Mouse (Mus musculus) midbrain, postnatal 0 days (tissue): Measurements from ENCODE around the gene Fbxl17. TPM values are rescaled to one million over a fixed set of nuclear protein-coding genes. Genes with fewer than 3 reads are reported as not detected.

Source experiments
- ATAC-seq: fragments of 200-750 bp; cut with Nextera tagmentation; 2 replicates; pipeline ENCODE4 v1.8.0; 2017; ENCODE audit warnings: moderate number of reproducible peaks, mild to moderate bottlenecking, moderate TSS enrichment, moderate library complexity; ENCODE audit not compliant: low FRiP score
- DNase-seq: peaks from one replicate; pipeline ENCODE4 v3.0.0-alpha.2; 2015; ENCODE audit warnings: low spot score
- H3K27ac ChIP-seq: fragments of 300-500 bp; sonication (generic); 2 replicates; pipeline ENCODE4 v1.5.1; 2014; ENCODE audit warnings: low read depth, mild to moderate bottlenecking, low read length, mixed read lengths
- H3K27me3 ChIP-seq: fragments of 300-500 bp; sonication (generic); 2 replicates; pipeline ENCODE4 v1.6.1; 2014; ENCODE audit warnings: low read length, control low read depth, mixed read lengths; ENCODE audit not compliant: insufficient read depth
- H3K36me3 ChIP-seq: fragments of 300-500 bp; sonication (generic); 2 replicates; pipeline ENCODE4 v1.6.1; 2014; ENCODE audit warnings: low read length, control low read depth, mixed read lengths; ENCODE audit not compliant: insufficient read depth
- H3K4me1 ChIP-seq: fragments of 300-500 bp; sonication (generic); 2 replicates; pipeline ENCODE4 v1.6.1; 2014; ENCODE audit warnings: mild to moderate bottlenecking, control low read depth, antibody characterized with exemption, low read length, mixed read lengths; ENCODE audit not compliant: insufficient read depth
- H3K4me2 ChIP-seq: fragments of 300-500 bp; sonication (generic); 2 replicates; pipeline ENCODE4 v1.6.1; 2014; ENCODE audit warnings: low read depth, mild to moderate bottlenecking, low read length, mixed read lengths; ENCODE audit not compliant: poor library complexity, severe bottlenecking
- H3K4me3 ChIP-seq: fragments of 300-500 bp; sonication (generic); 2 replicates; pipeline ENCODE4 v1.5.1; 2014; ENCODE audit warnings: low read depth, mild to moderate bottlenecking, low read length, moderate library complexity
- H3K9ac ChIP-seq: fragments of 300-500 bp; sonication (generic); replicated peaks from 2 replicates; pipeline ENCODE4 v1.6.1; 2014; ENCODE audit warnings: mild to moderate bottlenecking, low read length, moderate library complexity, mixed read lengths; ENCODE audit not compliant: poor library complexity, severe bottlenecking
- H3K9me3 ChIP-seq: fragments of 300-500 bp; sonication (generic); 2 replicates; pipeline ENCODE4 v1.6.1; 2016; ENCODE audit warnings: low read length, control low read depth
- CTCF ChIP-seq: IDR thresholded peaks from 2 replicates; pipeline ENCODE4 v1.5.1; 2016; ENCODE audit warnings: antibody characterized with exemption, mild to moderate bottlenecking
- WGBS: fragments of 180-500 bp; shearing (Covaris S2); extraction: QIAGEN DNeasy Blood & Tissue Kit; methylation state at CpG from one replicate; pipeline ENCODE4 v1.1.7; 2014; 5-methylcytosine and 5-hydroxymethylcytosine counted together
- polyA plus RNA-seq: library from polyadenylated mRNA; unstranded; fragments of >200 nt; fragmentation: Nextera tagmentation; extraction: Ambion mirVana; gene quantifications from 2 replicates; pipeline ENCODE4 v1.2.1, GENCODE M21; 2015
- total RNA-seq: library from RNA; depleted of rRNA; stranded (reverse); fragments of >200 nt; gene quantifications from 2 replicates; pipeline ENCODE4 v1.2.3, GENCODE M21; 2014

The Fbxl17 gene
- total and polyA plus RNA-seq, 2 experiments from 2014 or later, result 16.6 to 39.2 TPM

GRCm38 (mm10) chr17:63467866-63468265 is 32.0 kb downstream of the Fbxl17 start:
- H3K9ac ChIP-seq, result no peak overlapping the region
- no peak overlapping the region for H3K4me3 ChIP-seq
- ATAC-seq, result peak; percentile 66; the same call in 1 of the 2 replicates
- peak; percentile 89 for DNase-seq
- no peak overlapping the region for H3K4me2 ChIP-seq
- WGBS, result 3% methylated on average over 6 of the region's 6 CpGs
- peak; percentile 94 for TF ChIP-seq CTCF
- H3K27me3 ChIP-seq, result no peaks in the 10 kb centered on the region
- H3K9me3 ChIP-seq, result no peaks in the 10 kb centered on the region
- H3K4me1 ChIP-seq, result no peaks in the 10 kb centered on the region
- H3K27ac ChIP-seq, result no peak overlapping the region
- no peaks in the 10 kb centered on the region for H3K36me3 ChIP-seq

- H3K4me2 ChIP-seq, result no peak overlapping the region
- WGBS, result 36% methylated on average over 1 of the region's 1 CpGs
- peak; percentile 71 for DNase-seq
- H3K27me3 ChIP-seq, result no peaks in the 10 kb centered on the region
- no peaks in the 10 kb centered on the region for H3K9me3 ChIP-seq
- H3K4me1 ChIP-seq, result no peaks in the 10 kb centered on the region
- TF ChIP-seq CTCF, result no peak
- H3K9ac ChIP-seq, result no peak overlapping the region
- no peak for ATAC-seq
- no peak overlapping the region for H3K27ac ChIP-seq
- H3K36me3 ChIP-seq, result no peaks in the 10 kb centered on the region
- no peak overlapping the region for H3K4me3 ChIP-seq
Observed at GRCm38 (mm10) chr17:63465239-63465638, 34.6 kb downstream of the Fbxl17 start.

- H3K27ac ChIP-seq, result no peak overlapping the region
- no peak overlapping the region for H3K4me2 ChIP-seq
- no peak overlapping the region for H3K9ac ChIP-seq
- no peak overlapping the region for H3K4me3 ChIP-seq
- 79% methylated on average over 7 of the region's 7 CpGs for WGBS
- no peaks in the 10 kb centered on the region for H3K27me3 ChIP-seq
- H3K9me3 ChIP-seq, result no peaks in the 10 kb centered on the region
- ATAC-seq, result no peak
- no peaks in the 10 kb centered on the region for H3K36me3 ChIP-seq
- TF ChIP-seq CTCF, result no peak
- no peak for DNase-seq
- H3K4me1 ChIP-seq, result no peaks in the 10 kb centered on the region
Observed at GRCm38 (mm10) chr17:63462512-63462911, 37.3 kb downstream of the Fbxl17 start.

- Histone ChIP-seq H3K27me3 (no peaks in the 10 kb centered on the region), H3K27ac (no peak overlapping the region), H3K4me3 (no peak overlapping the region), H3K9me3 (no peaks in the 10 kb centered on the region), H3K4me1 (no peaks in the 10 kb centered on the region), H3K36me3 (no peaks in the 10 kb centered on the region), H3K9ac (no peak overlapping the region), H3K4me2 (no peak overlapping the region)
- 35% methylated on average over 9 of the region's 9 CpGs for WGBS
- no peak for DNase-seq
- no peak for ATAC-seq
- TF ChIP-seq CTCF, result no peak
Observed at GRCm38 (mm10) chr17:63459712-63460495, 39.9 kb downstream of the Fbxl17 start.

GRCm38 (mm10) chr17:63458052-63458451 is 41.8 kb downstream of the Fbxl17 start:
- Histone ChIP-seq H3K27ac (no peak overlapping the region), H3K4me1 (no peaks in the 10 kb centered on the region), H3K27me3 (no peaks in the 10 kb centered on the region), H3K9ac (no peak overlapping the region), H3K4me2 (no peak overlapping the region), H3K36me3 (no peaks in the 10 kb centered on the region), H3K4me3 (no peak overlapping the region), H3K9me3 (no peaks in the 10 kb centered on the region)
- TF ChIP-seq CTCF, result no peak
- WGBS, result 91% methylated on average over 3 of the region's 3 CpGs
- ATAC-seq (no peak), DNase-seq (no peak)

- H3K9ac ChIP-seq, result peak overlapping the region; percentile 44; the same call in 1 of the 2 replicates
- TF ChIP-seq CTCF, result no peak
- H3K27ac ChIP-seq, result peak overlapping the region; percentile 68
- no peaks in the 10 kb centered on the region for H3K27me3 ChIP-seq
- DNase-seq, result peak; percentile 61
- H3K4me3 ChIP-seq, result peak overlapping the region; percentile 8; the same call in 1 of the 2 replicates
- peak overlapping the region; percentile 34; the same call in 1 of the 2 replicates for H3K4me2 ChIP-seq
- H3K4me1 ChIP-seq, result no peaks in the 10 kb centered on the region
- no peaks in the 10 kb centered on the region for H3K9me3 ChIP-seq
- WGBS, result 39% methylated on average over 10 of the region's 10 CpGs
- ATAC-seq, result no peak
- H3K36me3 ChIP-seq, result no peaks in the 10 kb centered on the region
Observed at GRCm38 (mm10) chr17:63451311-63452006, 48.4 kb downstream of the Fbxl17 start.
